Mouse (Mus musculus): Measurements from ENCODE around the gene Prim2. TPM values are rescaled to one million over a fixed set of nuclear protein-coding genes. Genes with fewer than 3 reads are reported as not detected.

The Prim2 gene
- 33.4 and 34.4 TPM in 2 replicates for polyA plus RNA-seq (2015; fragmentation: Nextera tagmentation; extraction: Ambion mirVana)

- Histone ChIP-seq H3K36me3 (replicated peaks) (peaks cover 33% of the 10 kb centered on the region), H3K9me3 (replicated peaks) (no peaks in the 10 kb centered on the region), H3K9ac (peak within 1 kb of the TSS; percentile 75), H3K27me3 (peaks cover 10% of the 10 kb centered on the region), H3K27ac (replicated peaks) (peak within 1 kb of the TSS; percentile 90), H3K4me3 (replicated peaks) (peak within 1 kb of the TSS; percentile 77), H3K4me2 (peak within 1 kb of the TSS; percentile 95), H3K4me1 (replicated peaks) (peaks cover 62% of the 10 kb centered on the region)
- WGBS (ENCODE audit: insufficient replicate concordance): under 1% methylated on average over 26 of the region's 26 CpGs
- peak; percentile 83 for ATAC-seq (ENCODE audit: insufficient read depth)
Observed at GRCm38 (mm10) chr1:33669708-33670141, at the start of gene Prim2. TSS of gene Prim2 (minus strand) at chr1:33669795.

GRCm38 (mm10) chr1:33717636-33718035, 48.0 kb upstream of the Prim2 start:
- H3K4me2 ChIP-seq: no peak overlapping the region
- peaks cover 16% of the 10 kb centered on the region for H3K4me1 ChIP-seq (replicated peaks)
- H3K27me3 ChIP-seq: peaks cover 20% of the 10 kb centered on the region
- ATAC-seq (ENCODE audit: insufficient read depth): no peak
- 0 out of 2 replicates have a peak, but pooled peaks cover 5% of the 10 kb centered on the region for H3K36me3 ChIP-seq (replicated peaks)
- H3K9me3 ChIP-seq (replicated peaks): no peaks in the 10 kb centered on the region
- no peak overlapping the region for H3K9ac ChIP-seq
- H3K4me3 ChIP-seq (replicated peaks): no peak overlapping the region
- H3K27ac ChIP-seq (replicated peaks): no peak overlapping the region
- WGBS (ENCODE audit: insufficient replicate concordance): 56% methylated on average over 1 of the region's 1 CpGs

GRCm38 (mm10) chr1:33714796-33715195, 45.2 kb upstream of the Prim2 start:
- no peak for ATAC-seq (ENCODE audit: insufficient read depth)
- WGBS (ENCODE audit: insufficient replicate concordance): 10% methylated on average over 10 of the region's 10 CpGs
- Histone ChIP-seq H3K9me3 (replicated peaks) (no peaks in the 10 kb centered on the region), H3K4me2 (no peak overlapping the region), H3K27ac (replicated peaks) (no peak overlapping the region), H3K4me3 (replicated peaks) (no peak overlapping the region), H3K4me1 (replicated peaks) (peaks cover 5% of the 10 kb centered on the region), H3K36me3 (replicated peaks) (no peaks in the 10 kb centered on the region), H3K27me3 (peaks cover 25% of the 10 kb centered on the region), H3K9ac (no peak overlapping the region)

GRCm38 (mm10) chr1:33712026-33712425, 42.4 kb upstream of the Prim2 start:
- Histone ChIP-seq H3K9me3 (replicated peaks) (no peaks in the 10 kb centered on the region), H3K4me2 (no peak overlapping the region), H3K9ac (no peak overlapping the region), H3K36me3 (replicated peaks) (no peaks in the 10 kb centered on the region), H3K27me3 (peaks cover 24% of the 10 kb centered on the region), H3K4me3 (replicated peaks) (no peak overlapping the region), H3K27ac (replicated peaks) (no peak overlapping the region), H3K4me1 (replicated peaks) (peaks cover 6% of the 10 kb centered on the region)
- ATAC-seq (ENCODE audit: insufficient read depth): no peak
- 61% methylated on average over 5 of the region's 5 CpGs for WGBS (ENCODE audit: insufficient replicate concordance)

- no peak for ATAC-seq (ENCODE audit: insufficient read depth)
Observed at GRCm38 (mm10) chr1:33709615-33710014, 40.0 kb upstream of the Prim2 start.

GRCm38 (mm10) chr1:33701244-33701643, 31.6 kb upstream of the Prim2 start:
- no peak overlapping the region for H3K27ac ChIP-seq (replicated peaks)
- no peaks in the 10 kb centered on the region; the same call in 1 of the 2 replicates for H3K27me3 ChIP-seq
- WGBS (ENCODE audit: insufficient replicate concordance): 68% methylated on average over 3 of the region's 3 CpGs
- H3K4me2 ChIP-seq: no peak overlapping the region
- ATAC-seq (ENCODE audit: insufficient read depth): no peak
- no peaks in the 10 kb centered on the region for H3K36me3 ChIP-seq (replicated peaks)
- H3K9ac ChIP-seq: no peak overlapping the region
- no peaks in the 10 kb centered on the region for H3K9me3 ChIP-seq (replicated peaks)
- H3K4me1 ChIP-seq (replicated peaks): no peaks in the 10 kb centered on the region
- no peak overlapping the region for H3K4me3 ChIP-seq (replicated peaks)

More at GRCm38 (mm10) chr1:33709615-33710014, 40.0 kb upstream of the Prim2 start:
- 17% methylated on average over 2 of the region's 2 CpGs for WGBS (ENCODE audit: insufficient replicate concordance)
- peaks cover 6% of the 10 kb centered on the region for H3K4me1 ChIP-seq (replicated peaks)
- no peaks in the 10 kb centered on the region for H3K36me3 ChIP-seq (replicated peaks)
- no peak overlapping the region for H3K27ac ChIP-seq (replicated peaks)
- H3K9ac ChIP-seq: no peak overlapping the region
- no peaks in the 10 kb centered on the region for H3K9me3 ChIP-seq (replicated peaks)
- H3K27me3 ChIP-seq: peaks cover 14% of the 10 kb centered on the region
- H3K4me2 ChIP-seq: peak overlapping the region; percentile 23
- H3K4me3 ChIP-seq (replicated peaks): no peak overlapping the region

- WGBS (ENCODE audit: insufficient replicate concordance): 65% methylated on average over 2 of the region's 2 CpGs
- no peaks in the 10 kb centered on the region; the same call in 1 of the 2 replicates for H3K27me3 ChIP-seq
- H3K27ac ChIP-seq (replicated peaks): no peak overlapping the region
- H3K4me1 ChIP-seq (replicated peaks): no peaks in the 10 kb centered on the region
- no peaks in the 10 kb centered on the region for H3K36me3 ChIP-seq (replicated peaks)
- no peak overlapping the region for H3K9ac ChIP-seq
- H3K4me3 ChIP-seq (replicated peaks): no peak overlapping the region
- no peak for ATAC-seq (ENCODE audit: insufficient read depth)
- no peak overlapping the region for H3K4me2 ChIP-seq
- no peaks in the 10 kb centered on the region for H3K9me3 ChIP-seq (replicated peaks)
Observed at GRCm38 (mm10) chr1:33696016-33696415, 26.4 kb upstream of the Prim2 start.

GRCm38 (mm10) chr1:33693893-33694292, 24.3 kb upstream of the Prim2 start:
- ATAC-seq (ENCODE audit: insufficient read depth): no peak
- H3K27ac ChIP-seq (replicated peaks): no peak overlapping the region
- WGBS (ENCODE audit: insufficient replicate concordance): 54% methylated on average over 3 of the region's 3 CpGs

GRCm38 (mm10) chr1:33690087-33690448, 20.5 kb upstream of the Prim2 start:
- Histone ChIP-seq H3K27me3 (0 out of 2 replicates have a peak, but pooled peaks cover 10% of the 10 kb centered on the region), H3K36me3 (replicated peaks) (no peaks in the 10 kb centered on the region), H3K4me3 (replicated peaks) (no peak overlapping the region), H3K4me1 (replicated peaks) (no peaks in the 10 kb centered on the region), H3K27ac (replicated peaks) (no peak overlapping the region), H3K4me2 (no peak overlapping the region), H3K9me3 (replicated peaks) (no peaks in the 10 kb centered on the region), H3K9ac (no peak overlapping the region)
- 29% methylated on average over 4 of the region's 4 CpGs for WGBS (ENCODE audit: insufficient replicate concordance)
- no peak for ATAC-seq (ENCODE audit: insufficient read depth)

More at GRCm38 (mm10) chr1:33693893-33694292, 24.3 kb upstream of the Prim2 start:
- H3K9ac ChIP-seq: no peak overlapping the region
- no peaks in the 10 kb centered on the region for H3K36me3 ChIP-seq (replicated peaks)
- no peaks in the 10 kb centered on the region for H3K4me1 ChIP-seq (replicated peaks)
- no peak overlapping the region for H3K4me3 ChIP-seq (replicated peaks)
- H3K4me2 ChIP-seq: no peak overlapping the region
- H3K9me3 ChIP-seq (replicated peaks): no peaks in the 10 kb centered on the region
- no peaks in the 10 kb centered on the region for H3K27me3 ChIP-seq

GRCm38 (mm10) chr1:33689446-33690086, 20.0 kb upstream of the Prim2 start:
- H3K36me3 ChIP-seq (replicated peaks): no peaks in the 10 kb centered on the region
- no peak overlapping the region for H3K27ac ChIP-seq (replicated peaks)
- no peak for ATAC-seq (ENCODE audit: insufficient read depth)
- no peaks in the 10 kb centered on the region for H3K4me1 ChIP-seq (replicated peaks)
- WGBS (ENCODE audit: insufficient replicate concordance): 72% methylated on average over 8 of the region's 8 CpGs
- 0 out of 2 replicates have a peak, but pooled peaks cover 10% of the 10 kb centered on the region for H3K27me3 ChIP-seq
- no peak overlapping the region for H3K4me3 ChIP-seq (replicated peaks)
- no peak overlapping the region for H3K9ac ChIP-seq
- no peaks in the 10 kb centered on the region for H3K9me3 ChIP-seq (replicated peaks)
- H3K4me2 ChIP-seq: no peak overlapping the region

- Histone ChIP-seq H3K4me2 (no peak overlapping the region), H3K27ac (replicated peaks) (no peak overlapping the region), H3K4me1 (replicated peaks) (no peaks in the 10 kb centered on the region), H3K9me3 (replicated peaks) (no peaks in the 10 kb centered on the region), H3K27me3 (0 out of 2 replicates have a peak, but pooled peaks cover 10% of the 10 kb centered on the region), H3K9ac (no peak overlapping the region), H3K4me3 (replicated peaks) (no peak overlapping the region), H3K36me3 (replicated peaks) (no peaks in the 10 kb centered on the region)
- 40% methylated on average over 2 of the region's 2 CpGs for WGBS (ENCODE audit: insufficient replicate concordance)
- no peak for ATAC-seq (ENCODE audit: insufficient read depth)
Observed at GRCm38 (mm10) chr1:33688810-33689209, 19.2 kb upstream of the Prim2 start.

Measured in liver, embryonic 15.5 days (tissue).